Mouse (Mus musculus): Measurements from ENCODE around the gene Gata3.

DNA sequence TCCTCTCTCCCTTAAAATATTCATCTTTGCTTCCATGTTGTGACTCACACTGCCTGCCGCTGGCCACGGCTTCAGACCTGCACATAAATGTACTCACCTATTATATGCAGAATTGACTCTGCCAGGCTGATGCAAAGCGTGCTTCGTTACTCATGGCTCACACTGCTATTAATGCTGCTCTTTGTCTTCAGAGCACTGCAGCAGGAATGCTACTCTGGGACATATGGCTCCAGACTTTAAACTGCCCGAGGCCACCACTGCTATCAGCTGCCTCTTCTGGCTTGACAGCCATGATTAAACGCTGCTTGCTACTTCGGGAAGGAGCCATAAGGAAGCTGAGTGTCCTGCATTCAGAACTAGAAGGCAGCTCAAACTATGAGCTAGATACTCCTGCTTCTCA lies 54.6 kb downstream of the Gata3 start:
- no peak for TF ChIP-seq CTCF (conservative IDR thresholded peaks at IDR 0.05 in 1 of 2, IDR thresholded peaks at IDR 0.05 in 1 of 2; ENCODE audit: low read depth in 2 of 2, low read length in 2 of 2)
- TF ChIP-seq EP300 (IDR thresholded peaks at IDR 0.05; ENCODE audit: low read length), result no peak
- no peak for TF ChIP-seq NRF1 (IDR thresholded peaks at IDR 0.05; ENCODE audit: low read depth, low read length)
- no peak for TF ChIP-seq HCFC1 (IDR thresholded peaks at IDR 0.05; ENCODE audit: low read depth, low read length)
- no peak for TF ChIP-seq MAFK (IDR thresholded peaks at IDR 0.05; ENCODE audit: insufficient replicate concordance, low read length)
- no peak for TF ChIP-seq USF1 (IDR thresholded peaks at IDR 0.05; ENCODE audit: low read depth, low read length)
- TF ChIP-seq CHD1 (IDR thresholded peaks at IDR 0.05; ENCODE audit: low read depth, low read length), result no peak
- no peak for TF ChIP-seq MYC (IDR thresholded peaks at IDR 0.05; ENCODE audit: low read depth, low read length)
- TF ChIP-seq KAT2A (IDR thresholded peaks at IDR 0.05; ENCODE audit: insufficient replicate concordance, low read length), result no peak

Data from CH12.LX (cell line).